Mouse (Mus musculus): ENCODE data around the gene Abca1. TPM values are rescaled to one million over a fixed set of nuclear protein-coding genes. Genes with fewer than 3 reads are reported as not detected.

Gene Abca1
- polyA plus RNA-seq, 1 experiment from 2014 or later: 3.6 TPM

DNA sequence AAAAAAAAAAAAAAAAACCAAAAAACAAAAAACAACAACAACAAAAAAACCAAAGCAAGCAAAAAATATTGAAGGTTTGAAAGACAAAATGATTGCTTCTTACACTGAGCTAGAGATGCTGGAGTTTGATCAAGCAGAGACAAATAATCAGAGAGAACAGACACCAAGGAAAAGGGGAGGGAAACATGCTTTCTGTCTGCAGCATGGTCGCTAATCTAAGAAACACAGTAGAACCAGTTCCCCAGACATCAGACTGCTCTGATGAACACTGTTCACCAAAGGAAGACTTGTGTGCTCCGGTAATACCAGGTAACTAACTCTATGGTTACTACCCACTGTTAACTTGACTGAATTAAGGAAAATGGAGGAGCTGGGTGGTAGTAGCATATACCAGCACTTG is 22.6 kb downstream of the Abca1 start:
- 61% methylated on average over 2 of the region's 2 CpGs for WGBS
- no peaks in the 10 kb centered on the region for H3K9me3 ChIP-seq
- no peak for ATAC-seq (ENCODE audit: extremely low read depth, insufficient number of reproducible peaks, low FRiP score, low TSS enrichment)

DNA sequence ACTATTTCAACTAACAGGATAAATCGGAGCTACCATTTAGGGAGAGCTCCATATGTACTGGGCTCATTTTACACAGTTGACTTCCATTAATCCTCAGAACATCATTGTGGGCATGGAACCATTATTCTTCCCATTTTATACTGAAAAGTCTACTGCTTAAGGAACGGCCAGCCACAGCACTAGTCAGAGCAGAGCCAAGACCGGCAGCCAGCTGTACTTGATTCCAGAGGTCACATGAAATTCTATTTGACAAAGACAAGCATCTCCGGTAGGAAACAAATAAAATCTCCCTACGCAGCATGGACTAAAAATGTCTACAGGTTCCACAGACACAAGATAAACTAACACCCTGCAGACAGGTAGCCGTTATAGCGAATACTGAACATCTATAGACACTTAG is 24.9 kb downstream of the Abca1 start:
- Histone ChIP-seq H3K27me3 (replicated peaks) (no peaks in the 10 kb centered on the region), H3K4me3 (no peak overlapping the region), H3K27ac (replicated peaks) (no peak overlapping the region), H3K4me1 (peaks cover 5% of the 10 kb centered on the region; the same call in 1 of the 2 replicates), H3K9me3 (no peaks in the 10 kb centered on the region), H3K4me2 (no peak overlapping the region), H3K36me3 (peaks cover 26% of the 10 kb centered on the region), H3K9ac (no peak overlapping the region)
- no peak for ATAC-seq (ENCODE audit: extremely low read depth, insufficient number of reproducible peaks, low FRiP score, low TSS enrichment)
- 76% methylated on average over 7 of the region's 7 CpGs for WGBS

More for the DNA sequence above, 22.6 kb downstream of the Abca1 start:
- H3K9ac ChIP-seq: no peak overlapping the region
- H3K4me1 ChIP-seq: peaks cover 5% of the 10 kb centered on the region; the same call in 1 of the 2 replicates
- peaks cover 4% of the 10 kb centered on the region; the same call in 1 of the 2 replicates for H3K36me3 ChIP-seq
- H3K27ac ChIP-seq (replicated peaks): no peak overlapping the region
- no peak overlapping the region for H3K4me3 ChIP-seq
- no peaks in the 10 kb centered on the region for H3K27me3 ChIP-seq (replicated peaks)
- no peak overlapping the region for H3K4me2 ChIP-seq

DNA sequence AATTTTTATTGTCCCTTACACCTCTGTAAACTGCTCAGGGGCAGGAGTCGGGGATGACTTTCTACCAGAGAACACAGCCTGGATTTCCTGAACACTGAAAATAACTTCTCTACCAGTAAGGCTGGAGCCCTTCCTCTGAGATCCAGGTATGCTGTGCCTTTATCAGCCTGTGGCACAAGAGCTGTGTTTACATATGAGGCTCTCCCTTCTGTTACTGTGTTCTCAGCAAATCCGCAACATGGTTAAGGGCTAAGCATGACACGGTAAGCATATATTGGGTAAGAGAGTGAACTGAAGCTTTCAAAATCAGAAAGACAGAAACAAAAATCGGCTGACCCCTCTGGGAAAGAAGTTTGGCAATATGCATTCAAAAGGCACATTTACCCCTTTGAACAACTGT is 25.7 kb downstream of the Abca1 start:
- ATAC-seq (ENCODE audit: extremely low read depth, insufficient number of reproducible peaks, low FRiP score, low TSS enrichment): no peak
- no peaks in the 10 kb centered on the region for H3K4me1 ChIP-seq
- no peak overlapping the region for H3K9ac ChIP-seq
- H3K36me3 ChIP-seq: peaks cover 34% of the 10 kb centered on the region
- H3K27me3 ChIP-seq (replicated peaks): no peaks in the 10 kb centered on the region
- no peak overlapping the region for H3K4me3 ChIP-seq
- no peak overlapping the region for H3K27ac ChIP-seq (replicated peaks)
- no peak overlapping the region for H3K4me2 ChIP-seq
- H3K9me3 ChIP-seq: no peaks in the 10 kb centered on the region
- 74% methylated on average over 4 of the region's 4 CpGs for WGBS

DNA sequence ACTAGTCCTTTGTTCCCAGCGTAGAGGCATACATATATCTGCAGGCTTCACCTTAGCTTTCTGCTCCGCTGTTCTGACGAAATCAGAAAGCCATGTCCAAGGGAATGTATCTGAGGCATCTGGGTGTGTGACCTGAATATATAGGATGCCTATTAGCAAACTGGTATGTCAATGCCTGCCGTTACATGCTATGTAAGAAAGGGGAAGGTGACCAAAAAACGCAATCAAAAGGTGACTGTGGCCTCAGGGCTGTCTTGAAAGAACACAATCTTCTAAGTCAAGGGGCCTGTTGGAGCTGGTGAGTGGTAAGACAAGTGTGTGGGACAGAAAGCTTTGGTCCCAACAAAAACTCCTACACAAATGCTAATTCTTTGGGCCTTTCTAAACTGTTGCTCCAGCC is 28.2 kb downstream of the Abca1 start:
- no peak for ATAC-seq (ENCODE audit: extremely low read depth, insufficient number of reproducible peaks, low FRiP score, low TSS enrichment)
- H3K9ac ChIP-seq: no peak overlapping the region
- H3K9me3 ChIP-seq: peaks cover 5% of the 10 kb centered on the region; the same call in 1 of the 2 replicates
- 84% methylated on average over 5 of the region's 5 CpGs for WGBS
- H3K4me1 ChIP-seq: no peaks in the 10 kb centered on the region
- no peaks in the 10 kb centered on the region for H3K27me3 ChIP-seq (replicated peaks)
- no peak overlapping the region for H3K27ac ChIP-seq (replicated peaks)
- no peak overlapping the region for H3K4me2 ChIP-seq
- peaks cover 54% of the 10 kb centered on the region for H3K36me3 ChIP-seq
- H3K4me3 ChIP-seq: no peak overlapping the region

DNA sequence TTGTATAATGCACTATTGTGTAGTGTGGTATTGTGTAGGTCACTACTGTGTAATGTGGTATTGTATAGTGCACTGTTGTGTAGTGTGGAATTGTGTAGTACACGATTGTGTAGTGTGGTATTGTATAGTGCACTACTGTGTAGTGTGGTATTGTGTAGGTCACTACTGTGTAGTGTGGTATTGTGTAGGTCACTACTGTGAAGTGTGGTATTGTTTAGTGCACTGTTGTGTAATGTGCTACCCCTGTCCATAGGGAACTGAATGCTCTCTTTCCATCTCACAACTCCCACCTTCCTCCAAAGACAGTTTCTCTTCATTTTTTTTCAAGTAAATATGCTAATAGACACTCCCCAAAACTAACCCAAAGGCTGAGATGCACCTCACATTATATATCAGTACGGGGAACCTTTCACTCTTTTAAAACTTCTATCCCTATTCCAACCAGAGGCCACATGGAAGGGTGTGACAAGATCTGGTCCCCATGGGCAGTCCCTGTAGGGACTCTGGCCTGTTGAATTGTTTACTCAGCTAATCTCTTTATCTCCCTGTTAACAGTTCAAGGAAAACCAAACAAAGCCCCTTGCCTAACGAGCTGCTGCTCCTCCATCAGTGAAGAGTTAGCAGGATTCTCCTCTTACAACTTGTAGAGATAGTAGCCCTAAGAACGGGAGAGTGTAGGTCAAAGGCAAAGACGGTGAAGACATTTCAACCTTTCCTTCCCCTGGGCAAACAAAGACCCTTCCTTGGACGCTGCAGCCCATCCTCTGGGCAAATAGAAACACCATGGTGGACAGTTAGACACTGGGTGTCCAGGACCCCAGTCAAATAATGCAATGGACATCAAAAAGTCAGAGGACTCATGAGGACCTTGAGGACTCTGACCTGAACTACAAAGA is 28.8 kb downstream of the Abca1 start:
- Histone ChIP-seq H3K27ac (replicated peaks) (no peak overlapping the region), H3K9ac (no peak overlapping the region), H3K4me2 (no peak overlapping the region), H3K36me3 (peaks cover 58% of the 10 kb centered on the region), H3K27me3 (replicated peaks) (no peaks in the 10 kb centered on the region), H3K4me1 (no peaks in the 10 kb centered on the region), H3K9me3 (peaks cover 7% of the 10 kb centered on the region; the same call in 1 of the 2 replicates), H3K4me3 (no peak overlapping the region)
- ATAC-seq (ENCODE audit: extremely low read depth, insufficient number of reproducible peaks, low FRiP score, low TSS enrichment): no peak
- 41% methylated on average over 6 of the region's 6 CpGs for WGBS

DNA sequence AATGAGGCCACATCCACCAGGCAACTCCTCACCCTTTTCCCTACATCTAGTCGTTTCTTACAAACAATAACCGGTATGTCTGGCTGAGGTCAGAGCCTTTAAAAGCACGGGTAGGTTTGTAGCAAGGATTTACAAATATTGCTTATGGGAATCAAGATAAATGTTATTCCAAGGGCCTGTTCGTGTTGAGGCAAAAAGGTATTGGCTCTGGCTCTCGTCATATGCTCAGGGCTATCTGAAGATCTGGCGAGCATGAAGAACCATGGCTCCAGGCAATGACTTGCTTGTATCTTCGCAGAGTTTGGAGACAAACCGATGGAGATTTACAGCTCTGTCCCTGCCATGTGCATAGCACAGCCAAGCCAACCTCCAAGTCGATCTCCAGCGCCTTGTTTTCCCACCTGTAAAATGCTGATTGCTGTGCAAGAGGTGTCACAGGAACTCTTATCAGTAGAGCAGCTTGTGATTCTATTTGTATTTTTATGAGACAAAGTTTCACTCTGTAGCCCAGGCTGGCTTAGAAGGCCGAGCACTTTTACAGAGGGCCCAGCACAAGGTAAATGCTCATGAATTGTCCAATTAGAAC is 29.9 kb downstream of the Abca1 start:
- H3K4me3 ChIP-seq: no peak overlapping the region
- H3K4me1 ChIP-seq: no peaks in the 10 kb centered on the region
- peaks cover 7% of the 10 kb centered on the region; the same call in 1 of the 2 replicates for H3K9me3 ChIP-seq
- no peaks in the 10 kb centered on the region for H3K27me3 ChIP-seq (replicated peaks)
- 77% methylated on average over 11 of the region's 11 CpGs for WGBS
- H3K27ac ChIP-seq (replicated peaks): no peak overlapping the region
- H3K36me3 ChIP-seq: peaks cover 58% of the 10 kb centered on the region
- no peak for ATAC-seq (ENCODE audit: extremely low read depth, insufficient number of reproducible peaks, low FRiP score, low TSS enrichment)
- H3K9ac ChIP-seq: no peak overlapping the region
- no peak overlapping the region for H3K4me2 ChIP-seq

DNA sequence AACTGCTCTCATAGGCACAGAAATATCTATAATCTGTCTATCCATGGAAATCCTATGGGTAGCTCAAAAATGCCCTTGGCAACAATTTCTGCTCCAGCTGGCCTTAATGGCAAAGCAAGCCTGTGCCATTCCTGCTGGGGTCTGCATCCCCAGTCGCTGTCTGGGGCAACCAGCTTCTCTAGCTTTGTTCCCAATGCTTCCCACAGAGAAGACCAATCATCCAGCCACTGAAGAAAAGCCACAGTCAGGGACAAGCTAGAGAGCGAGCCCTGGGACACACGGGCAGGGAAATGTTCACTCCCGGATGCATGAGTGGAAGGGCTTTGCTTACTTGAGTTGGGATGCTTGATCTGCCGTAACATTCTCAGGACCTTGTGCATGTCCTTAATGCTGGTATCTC is 32.4 kb downstream of the Abca1 start:
- no peak overlapping the region for H3K9ac ChIP-seq
- no peaks in the 10 kb centered on the region for H3K27me3 ChIP-seq (replicated peaks)
- no peak for ATAC-seq (ENCODE audit: extremely low read depth, insufficient number of reproducible peaks, low FRiP score, low TSS enrichment)
- no peak overlapping the region for H3K27ac ChIP-seq (replicated peaks)
- H3K36me3 ChIP-seq: peaks cover 58% of the 10 kb centered on the region
- 81% methylated on average over 5 of the region's 5 CpGs for WGBS
- peaks cover 7% of the 10 kb centered on the region; the same call in 1 of the 2 replicates for H3K9me3 ChIP-seq
- no peaks in the 10 kb centered on the region for H3K4me1 ChIP-seq
- no peak overlapping the region for H3K4me3 ChIP-seq
- no peak overlapping the region for H3K4me2 ChIP-seq

DNA sequence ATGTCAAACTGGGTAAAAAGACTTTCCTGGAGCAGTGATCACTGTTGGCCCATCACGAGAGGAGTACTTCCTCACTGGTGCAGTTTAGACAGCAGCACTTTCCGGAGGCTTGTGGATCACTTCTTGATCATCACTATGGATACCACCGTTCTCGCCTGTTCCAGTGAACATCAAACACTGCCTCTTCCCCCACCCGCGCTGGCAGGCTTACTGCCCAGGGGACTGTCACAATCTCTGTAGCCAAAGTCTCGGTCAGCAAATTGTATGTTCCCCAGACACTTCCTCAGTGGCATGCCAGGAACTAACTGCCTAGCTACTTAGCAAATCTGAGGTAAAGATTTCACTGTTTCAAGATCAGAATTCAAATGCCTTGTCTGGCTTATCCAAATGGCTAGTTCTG is 32.9 kb downstream of the Abca1 start:
- H3K4me1 ChIP-seq: peaks cover 2% of the 10 kb centered on the region; the same call in 1 of the 2 replicates
- ATAC-seq (ENCODE audit: extremely low read depth, insufficient number of reproducible peaks, low FRiP score, low TSS enrichment): no peak
- H3K27ac ChIP-seq (replicated peaks): no peak overlapping the region
- H3K9me3 ChIP-seq: peaks cover 7% of the 10 kb centered on the region; the same call in 1 of the 2 replicates
- no peak overlapping the region for H3K9ac ChIP-seq
- 88% methylated on average over 7 of the region's 7 CpGs for WGBS
- H3K27me3 ChIP-seq (replicated peaks): no peaks in the 10 kb centered on the region
- no peak overlapping the region for H3K4me2 ChIP-seq
- H3K36me3 ChIP-seq: peaks cover 55% of the 10 kb centered on the region
- H3K4me3 ChIP-seq: no peak overlapping the region

DNA sequence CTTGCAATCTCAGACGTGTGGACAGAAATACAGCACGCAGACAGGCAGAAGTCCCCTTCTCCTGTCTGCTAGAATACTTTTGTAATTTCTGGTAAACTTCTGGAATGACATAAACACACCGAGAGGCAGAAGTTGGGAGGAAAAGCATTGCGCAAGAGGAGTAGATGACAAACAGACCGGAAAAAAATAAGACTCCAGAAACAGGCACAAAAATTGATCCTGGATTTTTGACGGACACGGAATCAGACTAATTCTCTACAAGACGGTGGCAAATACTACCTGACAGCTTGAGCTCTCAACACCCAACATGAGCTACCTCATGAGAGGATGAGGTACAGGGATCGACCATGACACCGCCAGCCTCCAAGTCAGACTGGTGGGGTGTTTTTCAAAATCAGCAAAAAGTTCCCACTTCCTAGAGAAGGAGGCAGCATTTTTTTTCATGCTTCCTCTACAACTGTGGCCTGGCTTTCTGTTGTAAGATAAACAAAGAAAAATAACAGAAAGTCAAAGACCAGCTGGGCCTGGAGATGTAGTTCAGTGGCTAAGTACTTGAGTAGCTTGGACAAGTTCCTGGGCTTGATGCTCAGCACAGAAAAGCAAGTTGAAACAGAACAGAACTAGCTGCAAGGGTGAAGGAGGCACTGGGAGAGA is 34.7 kb downstream of the Abca1 start:
- Histone ChIP-seq H3K27ac (replicated peaks) (no peak overlapping the region), H3K4me2 (no peak overlapping the region), H3K27me3 (replicated peaks) (no peaks in the 10 kb centered on the region), H3K36me3 (peaks cover 37% of the 10 kb centered on the region), H3K4me1 (peaks cover 6% of the 10 kb centered on the region; the same call in 1 of the 2 replicates), H3K4me3 (no peak overlapping the region), H3K9ac (no peak overlapping the region), H3K9me3 (peaks cover 7% of the 10 kb centered on the region; the same call in 1 of the 2 replicates)
- WGBS: 80% methylated on average over 10 of the region's 10 CpGs
- no peak for ATAC-seq (ENCODE audit: extremely low read depth, insufficient number of reproducible peaks, low FRiP score, low TSS enrichment)

DNA sequence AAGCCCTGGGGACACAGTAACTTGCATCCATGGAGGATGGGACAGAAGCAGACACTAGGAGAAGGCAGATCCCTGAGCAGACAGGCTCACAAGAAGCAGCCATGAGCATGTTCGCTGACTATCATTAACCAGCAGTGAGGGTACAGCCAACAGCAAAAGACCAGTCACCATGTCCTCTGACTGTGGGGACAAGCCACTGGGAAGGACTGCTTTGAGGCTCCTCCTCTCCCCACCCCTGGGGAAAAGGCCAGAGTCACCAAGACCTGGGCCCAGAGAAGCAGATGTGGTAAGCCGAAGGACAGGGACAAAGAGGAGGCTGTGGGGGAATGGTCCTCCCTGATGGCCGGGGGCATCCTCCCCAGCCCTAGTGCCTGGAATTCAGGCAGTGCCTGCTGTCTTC is 37.4 kb downstream of the Abca1 start:
- no peak overlapping the region for H3K27ac ChIP-seq (replicated peaks)
- H3K9ac ChIP-seq: no peak overlapping the region
- H3K4me3 ChIP-seq: no peak overlapping the region
- peaks cover 9% of the 10 kb centered on the region for H3K4me1 ChIP-seq
- H3K36me3 ChIP-seq: peaks cover 13% of the 10 kb centered on the region
- H3K27me3 ChIP-seq (replicated peaks): no peaks in the 10 kb centered on the region
- WGBS: 78% methylated on average over 3 of the region's 3 CpGs
- no peak for ATAC-seq (ENCODE audit: extremely low read depth, insufficient number of reproducible peaks, low FRiP score, low TSS enrichment)
- peaks cover 7% of the 10 kb centered on the region; the same call in 1 of the 2 replicates for H3K9me3 ChIP-seq
- no peak overlapping the region for H3K4me2 ChIP-seq

DNA sequence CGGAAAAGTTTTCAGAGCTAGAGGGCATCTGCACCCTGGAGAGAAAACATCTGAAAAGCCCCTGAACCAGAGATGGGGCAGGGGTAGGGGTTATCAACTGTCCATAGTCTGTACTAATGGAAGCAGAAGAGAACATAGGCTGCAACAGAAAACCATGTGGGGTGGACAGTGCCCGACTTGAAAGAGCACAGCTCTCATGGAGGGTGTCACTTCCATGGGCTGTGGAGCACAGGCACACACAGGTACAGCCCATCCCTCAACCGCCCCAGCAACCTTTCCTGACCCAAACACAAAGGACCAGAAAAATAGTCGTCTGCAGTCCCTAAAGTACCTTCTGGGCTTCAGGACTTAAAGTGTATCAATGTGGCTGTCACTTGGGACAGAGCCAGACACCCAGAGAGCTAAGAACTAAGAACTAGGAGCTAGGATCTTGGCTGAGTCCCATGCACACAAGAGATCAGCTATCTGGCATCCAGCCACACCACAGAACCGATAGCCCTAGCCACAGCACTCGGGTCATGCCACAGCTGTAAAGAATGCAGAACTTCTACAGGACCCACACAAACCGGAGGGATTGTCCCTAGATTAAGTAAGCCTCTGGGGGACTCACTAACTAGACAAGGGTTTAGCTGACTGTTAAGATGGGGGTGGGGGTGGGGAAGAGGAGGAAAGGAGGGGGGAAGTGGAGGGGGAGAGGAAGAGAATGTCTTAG is 38.0 kb downstream of the Abca1 start:
- Histone ChIP-seq H3K27ac (replicated peaks) (no peak overlapping the region), H3K4me1 (peaks cover 16% of the 10 kb centered on the region), H3K9me3 (peaks cover 4% of the 10 kb centered on the region; the same call in 1 of the 2 replicates), H3K4me2 (no peak overlapping the region), H3K36me3 (peaks cover 6% of the 10 kb centered on the region), H3K9ac (no peak overlapping the region), H3K27me3 (replicated peaks) (no peaks in the 10 kb centered on the region), H3K4me3 (no peak overlapping the region)
- no peak for ATAC-seq (ENCODE audit: extremely low read depth, insufficient number of reproducible peaks, low FRiP score, low TSS enrichment)
- 49% methylated on average over 7 of the region's 7 CpGs for WGBS

Measured in heart, embryonic 13.5 days (tissue).